Mouse (Mus musculus) forebrain, postnatal 0 days (tissue): ENCODE results near the gene Gm10053. TPM values are rescaled to one million over a fixed set of nuclear protein-coding genes. Genes with fewer than 3 reads are reported as not detected.

Experiments
- ATAC-seq: fragments of 200-750 bp; cut with Nextera tagmentation; 2 replicates; pipeline ENCODE4 v1.8.0; 2017; ENCODE audit warnings: mild to moderate bottlenecking, moderate library complexity
- DNase-seq: peaks from one replicate; pipeline ENCODE4 v3.0.0-alpha.2; 2015
- H3K27ac ChIP-seq: fragments of 300-500 bp; sonication (generic); 2 replicates; pipeline ENCODE4 v1.5.1; 2014; ENCODE audit warnings: low read depth, mild to moderate bottlenecking, antibody characterized with exemption, low read length, moderate library complexity, mixed read lengths
- H3K27me3 ChIP-seq: fragments of 300-500 bp; sonication (generic); 2 replicates; pipeline ENCODE4 v1.6.1; 2014; ENCODE audit warnings: mild to moderate bottlenecking, low read length, mixed read lengths; ENCODE audit not compliant: insufficient read depth
- H3K36me3 ChIP-seq: fragments of 300-500 bp; sonication (generic); 2 replicates; pipeline ENCODE4 v1.6.1; 2014; ENCODE audit warnings: mild to moderate bottlenecking, moderate library complexity; ENCODE audit not compliant: insufficient read depth
- H3K4me1 ChIP-seq: fragments of 300-500 bp; sonication (generic); 2 replicates; pipeline ENCODE4 v1.6.1; 2014; ENCODE audit warnings: antibody characterized with exemption; ENCODE audit not compliant: insufficient read depth
- H3K4me2 ChIP-seq: fragments of 300-500 bp; sonication (generic); 2 replicates; pipeline ENCODE4 v1.6.1; 2014; ENCODE audit warnings: low read depth, mild to moderate bottlenecking, moderate library complexity
- H3K4me3 ChIP-seq: fragments of 300-500 bp; sonication (generic); 2 replicates; pipeline ENCODE4 v1.5.1; 2014; ENCODE audit warnings: low read depth, low read length, mixed read lengths
- H3K9ac ChIP-seq: fragments of 300-500 bp; sonication (generic); 2 replicates; pipeline ENCODE4 v1.6.1; 2014; ENCODE audit warnings: mild to moderate bottlenecking
- H3K9me3 ChIP-seq: fragments of 300-500 bp; sonication (generic); 2 replicates; pipeline ENCODE4 v1.6.1; 2016; ENCODE audit warnings: low read length
- CTCF ChIP-seq: sonication (generic); IDR thresholded peaks from 2 replicates; pipeline ENCODE4 v1.5.1; 2016; ENCODE audit warnings: antibody characterized with exemption, control low read depth, low read depth
- WGBS: fragments of 180-500 bp; shearing (Covaris S2); extraction: QIAGEN DNeasy Blood & Tissue Kit; methylation state at CpG from one replicate; pipeline ENCODE4 v1.1.7; 2014; 5-methylcytosine and 5-hydroxymethylcytosine counted together
- polyA plus RNA-seq: library from polyadenylated mRNA; unstranded; fragments of >200 nt; fragmentation: Nextera tagmentation; extraction: Ambion mirVana; gene quantifications from 2 replicates; pipeline ENCODE4 v1.2.1, GENCODE M21; 2015
- total RNA-seq: library from RNA; depleted of rRNA; stranded (reverse); fragments of >200 nt; gene quantifications from 2 replicates; pipeline ENCODE4 v1.2.3, GENCODE M21; 2014

Gene Gm10053
- total and polyA plus RNA-seq, 2 experiments from 2014 or later = 65.9 to 285 TPM

GRCm38 (mm10) chr19:24861276-24861611, 14.2 kb upstream of the Gm10053 start:
- Histone ChIP-seq H3K4me1 (0 out of 2 replicates have a peak, but pooled peaks cover 4% of the 10 kb centered on the region), H3K4me2 (peak overlapping the region; percentile 56), H3K36me3 (no peaks in the 10 kb centered on the region), H3K27me3 (peaks cover 14% of the 10 kb centered on the region; the same call in 1 of the 2 replicates), H3K4me3 (peak overlapping the region; percentile 34), H3K9me3 (no peaks in the 10 kb centered on the region), H3K27ac (no peak overlapping the region), H3K9ac (peak overlapping the region; percentile 22; the same call in 1 of the 2 replicates)
- 16% methylated on average over 13 of the region's 13 CpGs for WGBS
- TF ChIP-seq CTCF = no peak
- DNase-seq (no peak), ATAC-seq (no peak)

GRCm38 (mm10) chr19:24861612-24862451, 13.7 kb upstream of the Gm10053 start, which contains the start of gene Pgm5:
Gene Pgm5, minus strand, starts transcription at chr19:24861855.
- Histone ChIP-seq H3K27me3 (peaks cover 14% of the 10 kb centered on the region; the same call in 1 of the 2 replicates), H3K9me3 (no peaks in the 10 kb centered on the region), H3K4me1 (0 out of 2 replicates have a peak, but pooled peaks cover 4% of the 10 kb centered on the region), H3K27ac (no peak within 1 kb of the TSS), H3K4me2 (peak within 1 kb of the TSS; percentile 56), H3K4me3 (peak within 1 kb of the TSS; percentile 34), H3K36me3 (no peaks in the 10 kb centered on the region), H3K9ac (peak within 1 kb of the TSS; percentile 22)
- 2% methylated on average over 36 of the region's 39 CpGs for WGBS
- no peak; the same call in 1 of the 2 replicates for TF ChIP-seq CTCF
- DNase-seq (no peak), ATAC-seq (peak; percentile 36; the same call in 1 of the 2 replicates)

- TF ChIP-seq CTCF = no peak
These were observed 10.1 kb upstream of the Gm10053 start for GRCm38 (mm10) chr19:24865436-24865835.

GRCm38 (mm10) chr19:24871037-24871635, 4.3 kb upstream of the Gm10053 start:
- TF ChIP-seq CTCF = peak; percentile 99
- no peaks in the 10 kb centered on the region for H3K36me3 ChIP-seq
- no peak overlapping the region for H3K27ac ChIP-seq
- 16% methylated on average over 18 of the region's 18 CpGs for WGBS
- DNase-seq = peak; percentile 93
- peak overlapping the region; percentile 51 for H3K4me2 ChIP-seq
- peak; percentile 76 for ATAC-seq
- H3K4me1 ChIP-seq = no peaks in the 10 kb centered on the region
- H3K9me3 ChIP-seq = no peaks in the 10 kb centered on the region
- 0 out of 2 replicates have a peak overlapping the region, but pooled peaks have one; percentile 23 for H3K9ac ChIP-seq
- no peaks in the 10 kb centered on the region for H3K27me3 ChIP-seq
- peak overlapping the region; percentile 34 for H3K4me3 ChIP-seq

More at GRCm38 (mm10) chr19:24865436-24865835, 10.1 kb upstream of the Gm10053 start:
- DNase-seq = no peak
- Histone ChIP-seq H3K27ac (no peak overlapping the region), H3K9ac (no peak overlapping the region), H3K36me3 (no peaks in the 10 kb centered on the region), H3K4me2 (no peak overlapping the region), H3K27me3 (peaks cover 14% of the 10 kb centered on the region; the same call in 1 of the 2 replicates), H3K4me1 (0 out of 2 replicates have a peak, but pooled peaks cover 4% of the 10 kb centered on the region), H3K9me3 (no peaks in the 10 kb centered on the region), H3K4me3 (no peak overlapping the region)
- ATAC-seq = no peak
- WGBS = 89% methylated on average over 9 of the region's 9 CpGs

GRCm38 (mm10) chr19:24873873-24874272, 1.6 kb upstream of the Gm10053 start:
- ATAC-seq (no peak), DNase-seq (peak; percentile 11)
- no peak for TF ChIP-seq CTCF
- Histone ChIP-seq H3K9ac (no peak overlapping the region), H3K9me3 (no peaks in the 10 kb centered on the region), H3K36me3 (no peaks in the 10 kb centered on the region), H3K4me1 (no peaks in the 10 kb centered on the region), H3K27me3 (no peaks in the 10 kb centered on the region), H3K4me3 (no peak overlapping the region), H3K4me2 (no peak overlapping the region), H3K27ac (no peak overlapping the region)
- WGBS = 32% methylated on average over 2 of the region's 2 CpGs

GRCm38 (mm10) chr19:24881237-24881636, 5.8 kb downstream of the Gm10053 start:
- Histone ChIP-seq H3K27ac (no peak overlapping the region), H3K4me2 (no peak overlapping the region), H3K4me1 (no peaks in the 10 kb centered on the region), H3K36me3 (no peaks in the 10 kb centered on the region), H3K9me3 (no peaks in the 10 kb centered on the region), H3K27me3 (no peaks in the 10 kb centered on the region; the same call in 1 of the 2 replicates), H3K4me3 (no peak overlapping the region), H3K9ac (no peak overlapping the region)
- 65% methylated on average over 4 of the region's 4 CpGs for WGBS
- no peak for TF ChIP-seq CTCF
- DNase-seq = no peak
- no peak for ATAC-seq

GRCm38 (mm10) chr19:24885504-24885903, 10.0 kb downstream of the Gm10053 start:
- DNase-seq (peak; percentile 74), ATAC-seq (peak; percentile 65)
- Histone ChIP-seq H3K27me3 (no peaks in the 10 kb centered on the region; the same call in 1 of the 2 replicates), H3K9me3 (no peaks in the 10 kb centered on the region), H3K36me3 (no peaks in the 10 kb centered on the region), H3K27ac (no peak overlapping the region), H3K4me3 (no peak overlapping the region), H3K4me1 (no peaks in the 10 kb centered on the region), H3K9ac (no peak overlapping the region), H3K4me2 (no peak overlapping the region)
- 14% methylated on average over 5 of the region's 5 CpGs for WGBS
- TF ChIP-seq CTCF = peak; percentile 89
